Mouse (Mus musculus): ENCODE measurements at regions not wholly inside any gene's neighbourhood (a gene's known extent, or its start where the extent isn't known, plus 50 kb on each side); places are given as distances from the start of the nearest gene placed in this dataset.
"Not testable (repeated sequence)": the region's sequence is repeated elsewhere in the genome, so short reads cannot be mapped to it uniquely, and the experiment has no call there.

GRCm38 (mm10) chr6:41225382-41225781 lies 76.7 kb upstream of the Try4 start:
- DNase-seq (ENCODE audit: low read depth, low spot score), result no peak
- 25% methylated on average over 1 of the region's 1 CpGs for WGBS

DNA sequence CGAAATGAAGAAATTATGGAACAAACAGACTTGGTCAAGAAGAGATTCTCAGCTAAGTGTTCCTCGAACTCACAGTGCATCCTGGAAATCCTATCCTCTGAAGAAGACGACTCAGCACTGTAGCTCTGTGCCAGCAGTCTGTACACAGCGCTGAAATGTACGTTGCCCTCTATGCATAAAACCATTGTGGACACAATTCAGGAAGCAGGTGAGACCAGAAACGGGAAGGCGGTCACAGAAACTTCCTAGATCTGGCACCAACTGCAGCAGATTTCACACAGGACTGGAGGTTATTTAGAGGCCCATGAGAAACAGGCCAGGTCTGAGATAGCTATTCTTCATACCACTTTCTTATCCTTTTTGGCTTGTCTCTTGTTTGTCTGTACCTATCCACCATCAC lies 83.7 kb upstream of the Try4 start:
- DNase-seq (ENCODE audit: low read depth, low spot score), result no peak
- 79% methylated on average over 7 of the region's 7 CpGs for WGBS

GRCm38 (mm10) chr6:41215857-41216256 lies 86.2 kb upstream of the Try4 start:
- no peak for DNase-seq (ENCODE audit: low read depth, low spot score)
- 79% methylated on average over 4 of the region's 4 CpGs for WGBS

DNA sequence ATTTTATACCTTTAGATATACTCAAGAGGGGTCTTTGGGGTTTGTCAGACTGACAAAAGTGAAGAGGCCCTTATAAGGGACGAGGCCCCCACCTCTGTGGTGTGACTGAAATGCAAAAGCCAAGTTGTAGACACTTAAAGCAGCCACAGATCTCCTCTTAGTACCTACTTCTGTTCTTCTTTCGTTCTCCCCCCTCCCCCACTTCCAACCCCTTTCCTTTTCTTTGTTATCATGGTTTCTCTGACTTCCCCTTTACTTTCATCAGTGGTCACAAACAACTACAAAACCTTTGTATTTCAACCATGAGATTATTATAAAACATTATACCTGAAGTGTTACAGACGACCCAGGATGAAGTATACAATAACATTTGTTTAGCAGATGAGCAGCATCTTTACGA lies 96.2 kb upstream of the Try4 start:
- 53% methylated on average over 4 of the region's 4 CpGs for WGBS
- no peak for DNase-seq (ENCODE audit: low read depth, low spot score)

DNA sequence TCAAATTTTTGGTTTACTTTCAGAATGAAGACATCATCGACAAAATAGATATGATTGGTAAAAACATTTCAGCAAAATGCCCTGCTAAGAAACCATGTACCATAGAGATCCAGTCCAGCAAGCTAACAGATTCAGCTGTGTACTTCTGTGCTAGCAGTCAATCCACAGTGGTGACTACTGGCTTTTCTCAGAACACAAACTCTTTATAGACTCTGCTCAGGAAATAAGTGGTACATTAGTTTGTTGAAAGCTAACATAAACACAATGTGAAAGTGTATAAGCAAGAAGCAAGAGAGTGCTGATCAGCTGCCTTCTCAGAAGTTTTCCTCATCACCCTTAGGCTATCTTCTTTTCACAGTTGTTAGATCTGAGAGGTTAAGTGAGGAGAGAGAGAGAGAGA lies 99.2 kb upstream of the Try4 start:
- WGBS, result 92% methylated on average over 1 of the region's 1 CpGs
- DNase-seq (ENCODE audit: low read depth, low spot score), result no peak

- DNase-seq (ENCODE audit: low read depth, low spot score), result no peak
- WGBS, result 79% methylated on average over 2 of the region's 2 CpGs
Observed at GRCm38 (mm10) chr6:41202302-41202701, 99.8 kb upstream of the Try4 start.

- DNase-seq (ENCODE audit: low read depth, low spot score), result peak; percentile 0
Observed at GRCm38 (mm10) chr6:41194464-41194863, 107.6 kb upstream of the Try4 start.

GRCm38 (mm10) chr6:41191734-41192326 lies 110.2 kb upstream of the Try4 start:
- 86% methylated on average over 1 of the region's 1 CpGs for WGBS
- DNase-seq (ENCODE audit: low read depth, low spot score), result no peak

More at GRCm38 (mm10) chr6:41194464-41194863, 107.6 kb upstream of the Try4 start:
- 45% methylated on average over 1 of the region's 1 CpGs for WGBS

GRCm38 (mm10) chr6:41188910-41189309 lies 113.2 kb upstream of the Try4 start:
- 55% methylated on average over 2 of the region's 2 CpGs for WGBS
- DNase-seq (ENCODE audit: low read depth, low spot score), result no peak

GRCm38 (mm10) chr6:41187966-41188365 lies 114.1 kb upstream of the Try4 start:
- 73% methylated on average over 1 of the region's 1 CpGs for WGBS
- DNase-seq (ENCODE audit: low read depth, low spot score), result no peak

DNA sequence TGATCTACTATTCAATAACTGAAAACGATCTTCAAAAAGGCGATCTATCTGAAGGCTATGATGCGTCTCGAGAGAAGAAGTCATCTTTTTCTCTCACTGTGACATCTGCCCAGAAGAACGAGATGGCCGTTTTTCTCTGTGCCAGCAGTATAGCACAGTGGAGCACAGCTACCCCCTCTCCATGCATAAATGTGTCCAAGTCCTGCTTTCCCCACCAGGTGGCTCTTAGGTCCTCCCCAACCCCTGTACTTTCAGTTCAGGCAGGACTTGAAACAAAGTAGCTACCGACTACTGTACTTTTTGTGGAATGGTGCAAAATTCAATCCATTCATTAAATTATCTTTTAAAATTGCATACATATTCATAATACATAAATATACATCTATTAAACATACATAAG lies 123.2 kb upstream of the Try4 start:
- no peak for DNase-seq (ENCODE audit: low read depth, low spot score)
- WGBS, result 78% methylated on average over 7 of the region's 7 CpGs

DNA sequence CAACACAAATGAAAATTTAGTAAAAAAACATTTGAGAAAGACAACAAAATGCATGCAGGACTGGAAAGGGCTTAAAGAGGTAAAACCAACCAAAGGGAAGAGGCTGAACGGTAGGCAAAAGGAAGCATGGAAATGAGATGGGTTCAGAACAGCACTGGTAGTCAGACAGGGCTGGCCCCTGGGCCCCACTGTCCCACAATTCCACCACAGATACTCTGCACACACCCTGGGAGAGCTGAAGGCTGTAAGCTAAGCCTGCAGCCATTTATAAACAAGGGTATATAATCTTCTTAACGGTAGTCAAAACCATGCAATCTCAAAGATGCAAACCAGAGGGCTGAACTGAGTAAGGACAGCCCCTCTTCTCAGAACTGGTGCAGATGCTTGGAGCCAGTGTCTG lies 124.0 kb upstream of the Try4 start:
- DNase-seq (ENCODE audit: low read depth, low spot score), result no peak
- 64% methylated on average over 2 of the region's 2 CpGs for WGBS

DNA sequence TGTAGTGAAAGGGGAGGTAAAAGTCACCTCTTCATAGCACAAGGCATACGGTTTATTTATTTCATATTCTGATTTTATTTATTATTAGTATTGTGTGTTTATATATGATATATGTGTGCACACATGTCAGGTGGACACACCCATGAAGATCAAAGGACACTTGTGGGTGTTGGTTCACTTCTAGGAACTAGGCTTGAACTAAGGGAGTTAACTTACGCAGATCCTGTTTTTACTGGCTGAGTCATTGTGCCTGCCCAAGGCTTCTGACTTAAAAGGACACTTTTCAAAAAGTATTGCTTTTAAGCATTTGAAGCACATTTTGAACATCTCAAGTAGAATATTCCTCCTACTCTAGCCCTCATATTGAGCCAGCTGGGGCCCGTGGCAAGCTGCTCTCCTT lies 124.9 kb upstream of the Try4 start:
- 66% methylated on average over 3 of the region's 3 CpGs for WGBS
- no peak for DNase-seq (ENCODE audit: low read depth, low spot score)

DNA sequence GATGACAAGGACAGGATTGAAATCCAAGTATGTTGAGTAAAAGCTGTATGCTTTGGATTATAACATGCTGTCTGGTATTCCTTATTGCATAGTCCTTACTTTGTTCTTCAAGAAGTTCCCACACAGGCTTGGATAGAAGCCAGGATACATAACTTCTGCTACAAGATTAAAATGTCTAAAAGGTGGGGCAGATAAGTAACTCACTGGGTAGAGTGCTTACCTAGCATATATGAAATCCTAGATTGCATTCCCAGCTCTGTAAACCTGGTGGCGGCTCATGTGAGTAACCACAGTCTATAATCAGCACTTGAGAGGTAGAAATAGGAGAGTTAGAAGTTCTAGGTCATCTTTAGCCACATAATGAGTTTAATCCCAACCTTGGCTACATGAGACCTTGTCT lies 126.0 kb upstream of the Try4 start:
- WGBS, result 43% methylated on average over 1 of the region's 1 CpGs
- DNase-seq (ENCODE audit: low read depth, low spot score), result no peak

DNA sequence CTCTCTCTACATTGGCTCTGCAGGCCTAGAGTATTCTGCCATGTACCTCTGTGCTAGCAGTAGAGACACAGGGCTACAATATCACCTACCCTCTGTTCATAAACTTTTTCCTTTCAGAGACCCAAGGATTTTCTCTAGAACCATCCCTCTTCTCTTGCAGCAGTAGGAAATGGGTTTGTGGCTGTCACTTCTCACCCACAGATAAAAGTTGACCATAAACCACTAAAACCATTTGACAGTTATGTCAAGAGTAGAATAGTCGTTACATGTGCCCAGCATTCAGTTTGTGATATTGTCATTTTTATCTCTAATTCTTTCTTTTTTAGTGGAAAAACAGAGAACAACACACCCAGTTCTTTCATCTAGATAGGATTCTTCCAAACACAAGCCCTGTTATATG lies 128.2 kb upstream of the 2210010C04Rik start:
- DNase-seq (ENCODE audit: low read depth, low spot score), result no peak
- 30% methylated on average over 1 of the region's 1 CpGs for WGBS

GRCm38 (mm10) chr6:41161693-41162092 lies 126.4 kb upstream of the 2210010C04Rik start:
- no peak for DNase-seq (ENCODE audit: low read depth, low spot score)
- 55% methylated on average over 1 of the region's 1 CpGs for WGBS

DNA sequence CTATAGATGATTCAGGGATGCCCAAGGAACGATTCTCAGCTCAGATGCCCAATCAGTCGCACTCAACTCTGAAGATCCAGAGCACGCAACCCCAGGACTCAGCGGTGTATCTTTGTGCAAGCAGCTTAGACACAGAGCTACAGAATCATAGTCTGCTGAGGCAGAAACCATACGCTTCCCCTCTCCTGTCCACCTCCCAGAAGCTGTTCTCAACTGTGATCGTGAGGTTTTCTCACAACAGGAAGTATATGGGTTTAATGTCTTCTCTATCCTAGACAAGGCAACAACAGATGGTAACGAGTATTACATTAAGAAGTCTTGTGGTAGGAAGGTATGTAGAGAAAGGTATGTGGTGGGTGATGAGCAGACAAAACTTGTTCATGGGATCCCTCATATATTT lies 116.8 kb upstream of the 2210010C04Rik start:
- 78% methylated on average over 7 of the region's 7 CpGs for WGBS
- no peak for DNase-seq (ENCODE audit: low read depth, low spot score)

GRCm38 (mm10) chr6:41151542-41151941 lies 116.2 kb upstream of the 2210010C04Rik start:
- no peak for DNase-seq (ENCODE audit: low read depth, low spot score)
- WGBS, result 83% methylated on average over 3 of the region's 3 CpGs

DNA sequence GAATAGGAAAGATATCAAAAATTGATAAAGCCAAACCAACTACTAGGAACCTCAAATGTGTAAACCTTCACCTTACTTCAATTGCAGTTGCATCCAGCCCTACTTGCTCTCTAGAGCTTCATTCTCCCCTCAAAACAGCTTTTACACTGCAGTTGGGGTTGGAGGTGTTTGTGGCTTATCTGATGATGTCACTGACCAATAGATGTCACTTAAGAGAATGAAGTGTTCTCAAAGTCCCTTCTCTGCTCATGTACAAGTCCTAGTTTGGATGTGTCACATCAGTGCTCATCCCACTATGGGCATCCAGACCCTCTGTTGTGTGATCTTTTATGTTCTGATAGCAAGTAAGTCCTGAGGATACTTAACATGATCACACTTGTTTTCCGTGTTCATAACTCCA lies 105.6 kb upstream of the 2210010C04Rik start:
- DNase-seq (ENCODE audit: low read depth, low spot score), result no peak
- WGBS, result 98% methylated on average over 1 of the region's 1 CpGs

- DNase-seq (ENCODE audit: low read depth, low spot score), result not testable (repeated sequence)
- 50% methylated on average over 2 of the region's 2 CpGs for WGBS
Observed at GRCm38 (mm10) chr6:41137401-41137777, 102.1 kb upstream of the 2210010C04Rik start.

- DNase-seq (ENCODE audit: low read depth, low spot score), result peak; percentile 33
- 26% methylated on average over 6 of the region's 6 CpGs for WGBS
Observed at GRCm38 (mm10) chr6:41136717-41137400, 101.5 kb upstream of the 2210010C04Rik start.

DNA sequence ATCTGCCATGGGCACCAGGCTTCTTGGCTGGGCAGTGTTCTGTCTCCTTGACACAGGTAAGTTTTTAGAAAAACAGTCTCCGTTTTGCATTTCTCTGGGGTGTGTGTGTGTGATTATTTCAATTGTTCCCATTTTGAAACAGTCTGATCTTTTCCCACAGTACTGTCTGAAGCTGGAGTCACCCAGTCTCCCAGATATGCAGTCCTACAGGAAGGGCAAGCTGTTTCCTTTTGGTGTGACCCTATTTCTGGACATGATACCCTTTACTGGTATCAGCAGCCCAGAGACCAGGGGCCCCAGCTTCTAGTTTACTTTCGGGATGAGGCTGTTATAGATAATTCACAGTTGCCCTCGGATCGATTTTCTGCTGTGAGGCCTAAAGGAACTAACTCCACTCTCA lies 99.9 kb upstream of the 2210010C04Rik start:
- 64% methylated on average over 4 of the region's 4 CpGs for WGBS
- no peak for DNase-seq (ENCODE audit: low read depth, low spot score)

All from large intestine, adult 2 months (tissue).